Mouse (Mus musculus) cerebellum, postnatal 4 days (tissue): ENCODE results near the gene Sec22c.

Source experiments
- DNase-seq, 2 experiments: peaks; one replicate each; pipeline ENCODE4 v3.0.0; 2022; ENCODE audit warnings: low spot score in 2 of 2, mixed read lengths in 1 of 2

Sec22c gene

GRCm38 (mm10) chr9:121653668-121654067, 51.6 kb downstream of the Sec22c start:
- DNase-seq, result no peak

DNA sequence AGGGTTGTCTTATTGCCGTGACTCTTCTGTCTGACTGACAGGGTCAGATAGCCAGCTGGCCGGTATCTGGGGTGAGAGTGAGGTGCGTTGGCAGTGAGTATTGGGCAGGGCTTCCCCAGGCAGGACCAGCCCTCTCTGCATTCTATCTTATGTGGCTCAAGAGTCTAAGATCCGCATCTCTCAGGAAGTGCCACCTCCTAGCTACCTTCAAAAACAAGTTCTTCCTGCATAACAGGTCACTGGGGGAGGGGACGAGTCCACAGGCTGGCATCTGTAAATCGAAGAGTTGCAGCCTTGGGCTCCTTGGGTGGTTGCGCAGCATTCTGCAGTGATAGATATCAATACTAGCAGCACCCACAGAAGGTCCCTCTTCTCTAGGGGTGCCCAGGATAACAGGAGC, 58.3 kb downstream of the Sec22c start:
- no peak for DNase-seq

DNA sequence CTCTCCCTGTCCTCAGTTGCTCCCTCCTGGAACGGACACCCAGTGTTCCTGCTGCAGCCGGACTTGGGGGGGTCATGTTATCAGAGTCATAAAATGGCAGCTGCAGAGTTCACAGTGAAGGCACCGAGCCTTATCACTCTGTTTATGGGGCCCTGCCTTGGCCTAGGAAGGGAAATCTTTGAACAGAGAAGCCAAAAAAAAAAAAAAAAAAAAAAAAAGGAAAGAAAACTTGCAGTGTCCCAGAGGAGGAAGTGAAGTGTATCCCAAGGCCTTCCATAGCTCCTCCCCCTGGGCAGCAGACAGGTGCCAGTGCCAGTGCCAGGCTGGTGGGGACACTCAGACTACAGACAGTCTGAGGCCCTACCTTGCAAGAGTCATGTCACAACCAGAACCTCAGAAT, 60.4 kb downstream of the Sec22c start:
- DNase-seq, result no peak

DNA sequence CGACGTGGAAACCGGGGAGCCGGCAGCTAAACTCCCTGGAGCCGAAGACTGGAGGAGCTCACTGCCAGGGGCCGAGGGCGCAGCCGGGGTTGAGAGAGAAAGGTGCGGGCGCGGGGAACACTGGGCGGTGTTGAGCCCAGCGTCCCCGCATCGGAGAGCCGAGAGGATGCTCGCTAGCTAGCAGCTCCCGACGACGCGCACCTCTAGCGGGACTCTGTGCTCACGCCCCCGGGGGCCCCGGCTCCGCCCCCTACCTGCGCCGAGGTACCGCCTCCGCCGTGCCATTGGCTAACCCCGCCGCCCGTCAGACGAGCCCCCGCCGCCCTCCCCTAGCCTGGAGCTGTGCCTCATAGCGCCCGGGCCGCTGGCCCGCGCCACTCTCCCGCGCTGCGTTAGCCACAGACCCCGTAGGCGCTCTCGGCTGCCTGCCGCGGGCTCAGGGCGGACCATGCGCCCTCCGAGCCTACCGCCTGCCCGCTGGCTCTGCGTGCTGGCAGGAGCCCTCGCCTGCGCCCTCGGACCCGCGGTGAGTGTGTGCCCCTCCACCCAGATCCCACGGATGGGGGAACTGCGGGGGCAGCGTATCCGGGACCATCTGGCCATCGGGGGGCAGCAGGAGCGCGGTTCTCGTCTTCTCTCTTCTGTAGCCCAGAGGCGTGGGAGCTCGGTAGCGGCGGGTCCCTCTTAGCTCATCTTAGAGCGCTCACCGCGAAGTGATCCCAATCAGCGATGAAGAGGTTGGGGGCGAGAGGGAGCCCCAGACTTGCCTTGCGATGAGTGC, 62.7 kb downstream of the Sec22c start, which contains the start of gene Vipr1:
Gene Vipr1 (plus strand): TSS at position 316 of the 781 bp plus-strand sequence.
- DNase-seq, result peak; percentile 43 to 76

GRCm38 (mm10) chr9:121642001-121642400, 63.3 kb downstream of the Sec22c start, which contains the start of gene Lyzl4:
Lyzl4 (minus strand) TSS chr9:121642096.
- peak; percentile 72 to 85 for DNase-seq

DNA sequence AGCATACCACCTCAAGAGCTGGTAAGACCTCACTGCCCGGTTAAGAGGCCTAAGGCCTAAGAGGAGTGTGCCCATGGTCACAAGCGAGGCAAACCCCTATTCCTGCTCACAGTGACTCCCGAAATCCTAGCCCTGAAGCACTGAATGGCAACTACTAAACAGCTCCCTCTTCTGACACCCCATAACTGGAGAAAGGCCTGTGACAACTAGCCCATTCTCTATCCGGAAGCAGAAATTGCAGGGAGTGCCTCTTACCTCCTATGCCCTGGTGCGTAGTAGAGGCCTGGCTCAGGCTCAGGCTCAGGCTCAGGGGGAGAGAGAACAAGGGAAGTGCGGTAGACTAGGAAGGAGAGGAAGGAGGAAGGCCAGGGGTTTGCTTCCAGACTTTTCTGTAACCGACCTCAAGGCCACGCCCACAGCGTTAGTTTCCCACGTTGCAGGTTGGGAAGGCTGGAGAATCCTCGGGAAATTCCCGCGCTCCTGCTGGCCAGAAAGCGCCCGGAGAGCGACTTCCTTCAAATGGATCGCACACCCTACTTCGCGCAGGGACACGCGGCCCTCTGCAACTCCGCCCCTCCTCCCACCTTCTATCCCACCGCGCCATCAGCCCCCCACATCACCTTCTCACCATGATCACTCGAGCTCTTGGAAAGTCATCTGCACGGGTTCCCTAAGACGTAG, 63.9 kb downstream of the Sec22c start:
- no peak for DNase-seq

- DNase-seq, result peak in 1 of 2 experiments; percentile 28
These were observed 65.5 kb downstream of the Sec22c start for GRCm38 (mm10) chr9:121639790-121640189.

GRCm38 (mm10) chr9:121635835-121636576, 69.3 kb downstream of the Sec22c start:
- peak in 1 of 2 experiments; percentile 8 for DNase-seq

GRCm38 (mm10) chr9:121633306-121633705, 72.0 kb downstream of the Sec22c start:
- DNase-seq, result peak in 1 of 2 experiments; percentile 14

GRCm38 (mm10) chr9:121632891-121633290, 72.4 kb downstream of the Sec22c start:
- peak in 1 of 2 experiments; percentile 14 for DNase-seq

GRCm38 (mm10) chr9:121631946-121632345, 73.3 kb downstream of the Sec22c start:
- DNase-seq, result peak in 1 of 2 experiments; percentile 19

DNA sequence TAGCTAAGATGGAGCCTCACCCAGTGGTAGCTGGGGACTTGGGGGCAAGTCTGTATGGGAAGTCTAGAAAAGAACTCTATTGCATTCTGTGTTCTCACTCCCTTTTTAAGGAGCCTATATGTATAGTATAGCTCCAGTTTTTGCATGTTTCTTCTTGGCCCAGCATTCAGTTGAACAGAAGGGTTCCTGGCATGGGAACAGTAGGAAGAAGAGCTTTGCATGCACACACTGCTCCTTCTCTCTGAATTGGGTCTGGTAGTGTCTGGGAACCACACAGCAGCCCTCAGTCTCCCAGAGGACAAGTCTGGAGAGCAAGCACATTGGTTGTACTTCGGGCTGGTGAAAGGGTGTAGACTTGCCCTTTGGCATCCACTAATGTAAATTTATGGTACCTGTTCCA, 74.7 kb downstream of the Sec22c start:
- peak in 1 of 2 experiments; percentile 4 for DNase-seq
